Mouse (Mus musculus) lung, adult 2 months (tissue): Measurements from ENCODE around the gene Akap6.

Source experiments
- CTCF ChIP-seq: fragments of 200-500 bp; IDR thresholded peaks from 2 replicates; pipeline ENCODE4 v1.5.1; 2011; ENCODE audit warnings: mild to moderate bottlenecking, low read length, control low read depth; ENCODE audit not compliant: insufficient read depth
- POLR2A ChIP-seq: fragments of 200-500 bp; IDR thresholded peaks from 2 replicates; pipeline ENCODE4 v1.6.1; 2011; ENCODE audit warnings: low read depth, mild to moderate bottlenecking, control low read depth, low read length, borderline replicate concordance; ENCODE audit errors: extremely low read depth

GRCm38 (mm10) chr12:52699146-52699545 lies at the start of gene Akap6:
- TF ChIP-seq CTCF, result no peak
- no peak for TF ChIP-seq POLR2A
